Mouse (Mus musculus) intestine, embryonic 16.5 days (tissue): ENCODE results near the gene Lrrc43. TPM values are rescaled to one million over a fixed set of nuclear protein-coding genes. Genes with fewer than 3 reads are reported as not detected.

Experiments
- ATAC-seq: fragments of 200-750 bp; cut with Nextera tagmentation; 2 replicates; pipeline ENCODE4 v1.8.0; 2017; ENCODE audit warnings: moderate TSS enrichment, moderate library complexity
- H3K27ac ChIP-seq: fragments of 300-500 bp; sonication (generic); 2 replicates; pipeline ENCODE4 v1.5.1; 2014; ENCODE audit warnings: mild to moderate bottlenecking, low read length
- H3K27me3 ChIP-seq: fragments of 300-500 bp; sonication (generic); replicated peaks from 2 replicates; pipeline ENCODE4 v1.6.1; 2014; ENCODE audit warnings: low read length, control low read depth, mixed read lengths; ENCODE audit not compliant: control insufficient read depth, insufficient read depth
- H3K36me3 ChIP-seq: fragments of 300-500 bp; sonication (generic); 2 replicates; pipeline ENCODE4 v1.6.1; 2014; ENCODE audit warnings: low read length, control low read depth; ENCODE audit not compliant: control insufficient read depth, insufficient read depth
- H3K4me1 ChIP-seq: fragments of 300-500 bp; sonication (generic); 2 replicates; pipeline ENCODE4 v1.6.1; 2014; ENCODE audit warnings: low read length, control low read depth, mixed read lengths; ENCODE audit not compliant: control insufficient read depth, insufficient read depth
- H3K4me2 ChIP-seq: fragments of 300-500 bp; sonication (generic); 2 replicates; pipeline ENCODE4 v1.6.1; 2014; ENCODE audit warnings: low read depth, low read length, control low read depth
- H3K4me3 ChIP-seq: fragments of 300-500 bp; sonication (generic); 2 replicates; pipeline ENCODE4 v1.5.1; 2014; ENCODE audit warnings: mild to moderate bottlenecking, low read length
- H3K9ac ChIP-seq: fragments of 300-500 bp; sonication (generic); 2 replicates; pipeline ENCODE4 v1.6.1; 2014; ENCODE audit warnings: low read depth, low read length
- H3K9me3 ChIP-seq: fragments of 300-500 bp; sonication (generic); 2 replicates; pipeline ENCODE4 v1.6.1; 2016; ENCODE audit warnings: low read length, control low read depth; ENCODE audit not compliant: control insufficient read depth
- WGBS: fragments of 180-500 bp; shearing (Covaris S2); extraction: QIAGEN DNeasy Blood & Tissue Kit; methylation state at CpG from one replicate; pipeline ENCODE4 v1.1.7; 2014; 5-methylcytosine and 5-hydroxymethylcytosine counted together
- polyA plus RNA-seq: library from polyadenylated mRNA; unstranded; fragments of >200 nt; fragmentation: Nextera tagmentation; extraction: Ambion mirVana; gene quantifications from 2 replicates; pipeline ENCODE4 v1.2.1, GENCODE M21; 2015

Lrrc43 gene
- polyA plus RNA-seq = not detected in 2 replicates

DNA sequence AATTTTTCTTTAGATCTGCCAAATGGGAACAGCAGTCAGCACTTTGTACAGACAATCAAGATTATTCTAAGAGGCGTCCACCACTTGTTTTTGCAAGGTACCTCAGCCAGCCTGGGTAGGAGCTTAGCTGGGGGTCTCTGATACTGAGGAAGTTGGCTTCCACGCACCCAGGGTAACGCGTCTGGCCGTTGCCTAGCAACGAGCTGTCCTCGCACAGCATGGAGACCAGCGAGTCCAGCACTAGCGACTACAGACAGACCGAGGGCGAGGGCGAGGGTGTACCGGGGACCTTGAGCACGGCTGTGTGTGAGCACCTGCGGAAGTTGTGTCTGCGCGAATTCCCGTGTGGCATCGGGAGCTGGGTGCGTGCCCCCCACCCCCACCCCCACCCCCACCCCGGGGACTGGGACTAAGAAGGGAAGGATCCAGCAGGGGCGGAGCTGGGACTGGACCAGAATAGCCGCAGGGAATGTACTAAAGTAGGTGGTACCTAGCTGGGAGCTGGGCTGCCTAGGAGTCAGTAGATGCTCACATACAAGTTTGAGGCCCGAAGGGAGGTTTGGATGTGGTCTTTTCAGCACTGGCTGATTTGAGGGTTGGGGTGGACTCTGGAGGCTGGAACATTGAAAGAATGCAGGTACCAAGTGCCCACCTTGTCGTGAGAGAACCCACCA, at the start of gene Lrrc43, which contains the start of gene Il31:
Gene Lrrc43 (plus strand): TSS at position 194 of the 674 bp plus-strand sequence.
Gene Il31 (minus strand): TSS at position 378 of the 674 bp plus-strand sequence.
- ATAC-seq = 0 out of 2 replicates have a peak, but pooled peaks have one; percentile 26
- Histone ChIP-seq H3K4me3 (no peak within 1 kb of the TSS), H3K27ac (no peak within 1 kb of the TSS), H3K9me3 (no peaks in the 10 kb centered on the region), H3K4me2 (peak within 1 kb of the TSS; percentile 41), H3K36me3 (no peaks in the 10 kb centered on the region), H3K9ac (no peak within 1 kb of the TSS), H3K27me3 (no peaks in the 10 kb centered on the region; the same call in 1 of the 2 replicates), H3K4me1 (peaks cover 3% of the 10 kb centered on the region)
- WGBS = 9% methylated on average over 25 of the region's 25 CpGs

DNA sequence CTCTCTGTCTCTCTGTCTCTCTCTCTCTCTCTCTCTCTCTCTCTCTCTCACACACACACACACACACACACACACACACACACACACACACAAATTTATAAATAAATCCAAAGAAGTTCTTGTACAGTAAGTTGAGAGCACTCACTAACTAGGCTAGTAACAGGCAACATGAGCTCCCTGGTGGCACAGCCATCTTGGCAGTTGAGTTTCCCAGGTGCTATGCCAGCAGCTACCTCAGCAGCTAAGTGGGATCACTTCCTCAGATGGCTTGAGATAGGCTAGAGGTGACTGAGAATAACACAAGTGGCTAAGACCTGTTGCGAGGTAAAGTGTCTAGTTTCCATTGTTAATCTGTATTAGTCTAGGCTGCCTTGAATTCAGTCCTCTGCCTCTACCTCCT, 49.8 kb upstream of the Lrrc43 start:
- no peaks in the 10 kb centered on the region for H3K9me3 ChIP-seq
- H3K9ac ChIP-seq = no peak overlapping the region
- H3K27me3 ChIP-seq = no peaks in the 10 kb centered on the region
- no peak for ATAC-seq
- H3K4me2 ChIP-seq = no peak overlapping the region
- 91% methylated on average over 1 of the region's 1 CpGs for WGBS
- H3K27ac ChIP-seq = no peak overlapping the region
- H3K4me1 ChIP-seq = no peaks in the 10 kb centered on the region
- H3K36me3 ChIP-seq = peaks cover 6% of the 10 kb centered on the region; the same call in 1 of the 2 replicates
- H3K4me3 ChIP-seq = no peak overlapping the region

DNA sequence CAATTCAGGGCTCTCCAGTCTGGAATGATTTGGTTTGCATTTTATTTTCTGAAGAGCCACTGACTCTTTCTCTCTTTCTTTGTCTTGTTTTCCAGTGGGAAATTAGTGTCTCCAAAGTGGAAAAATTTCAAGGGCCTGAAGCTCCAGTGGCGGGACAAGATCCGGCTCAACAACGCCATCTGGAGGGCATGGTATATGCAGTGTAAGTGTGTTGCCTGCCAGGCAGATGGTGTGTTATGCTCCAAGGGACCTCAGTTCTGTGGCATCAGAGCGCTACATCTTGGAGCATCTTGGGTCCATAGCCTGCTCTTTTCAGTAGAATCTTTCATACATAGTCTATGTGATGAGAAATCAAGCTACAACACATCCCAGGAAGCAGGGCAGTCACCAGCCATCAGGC, 49.2 kb upstream of the Lrrc43 start:
- H3K27ac ChIP-seq = no peak overlapping the region
- H3K4me2 ChIP-seq = no peak overlapping the region
- WGBS = 82% methylated on average over 4 of the region's 4 CpGs
- no peak overlapping the region for H3K4me3 ChIP-seq
- H3K27me3 ChIP-seq = no peaks in the 10 kb centered on the region
- ATAC-seq = no peak
- no peak overlapping the region for H3K9ac ChIP-seq
- H3K4me1 ChIP-seq = no peaks in the 10 kb centered on the region
- peaks cover 6% of the 10 kb centered on the region; the same call in 1 of the 2 replicates for H3K36me3 ChIP-seq
- no peaks in the 10 kb centered on the region for H3K9me3 ChIP-seq

DNA sequence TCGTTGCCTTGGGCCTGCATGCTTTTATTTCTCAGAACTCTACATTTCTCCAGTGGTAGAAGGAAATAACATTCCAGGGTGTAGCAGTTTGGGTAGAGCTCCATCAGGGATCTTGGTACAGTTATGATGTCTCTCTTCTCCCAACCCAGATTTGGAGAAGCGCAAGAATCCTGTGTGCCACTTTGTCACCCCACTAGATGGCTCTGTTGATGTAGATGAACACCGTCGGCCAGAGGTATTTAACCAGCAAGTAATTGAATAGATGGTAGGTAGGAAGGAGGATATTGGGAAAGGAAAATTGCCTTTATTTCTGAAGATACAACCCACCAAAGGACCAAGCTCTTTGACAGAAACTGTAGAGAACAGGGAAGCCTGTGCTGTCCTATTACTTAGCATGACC, 48.4 kb upstream of the Lrrc43 start:
- Histone ChIP-seq H3K36me3 (peaks cover 10% of the 10 kb centered on the region), H3K9me3 (no peaks in the 10 kb centered on the region), H3K9ac (no peak overlapping the region), H3K4me1 (no peaks in the 10 kb centered on the region), H3K27ac (no peak overlapping the region), H3K4me2 (no peak overlapping the region), H3K4me3 (no peak overlapping the region), H3K27me3 (no peaks in the 10 kb centered on the region)
- ATAC-seq = no peak
- 70% methylated on average over 4 of the region's 4 CpGs for WGBS

DNA sequence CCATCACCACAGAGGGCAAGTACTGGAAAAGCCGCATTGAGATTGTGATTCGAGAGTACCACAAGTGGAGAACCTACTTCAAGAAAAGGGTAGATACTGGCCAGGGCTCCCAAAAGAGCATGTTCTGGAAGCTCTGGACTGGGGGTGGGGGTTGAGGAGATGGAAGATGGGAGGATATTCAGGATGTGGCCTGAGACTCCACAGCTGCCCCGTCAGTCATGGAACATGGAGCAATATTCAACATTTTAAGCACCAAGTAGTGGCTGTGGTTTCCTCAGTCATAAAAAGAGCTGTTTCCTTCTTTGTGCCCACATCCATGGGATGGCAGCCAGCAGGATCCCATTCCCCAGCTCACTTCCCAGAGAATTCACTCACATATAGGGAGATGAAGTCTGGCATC, 46.8 kb upstream of the Lrrc43 start:
- Histone ChIP-seq H3K36me3 (peaks cover 18% of the 10 kb centered on the region), H3K4me1 (no peaks in the 10 kb centered on the region), H3K4me2 (no peak overlapping the region), H3K4me3 (no peak overlapping the region), H3K27ac (no peak overlapping the region), H3K9ac (no peak overlapping the region), H3K9me3 (no peaks in the 10 kb centered on the region), H3K27me3 (no peaks in the 10 kb centered on the region)
- 97% methylated on average over 3 of the region's 3 CpGs for WGBS
- no peak for ATAC-seq

DNA sequence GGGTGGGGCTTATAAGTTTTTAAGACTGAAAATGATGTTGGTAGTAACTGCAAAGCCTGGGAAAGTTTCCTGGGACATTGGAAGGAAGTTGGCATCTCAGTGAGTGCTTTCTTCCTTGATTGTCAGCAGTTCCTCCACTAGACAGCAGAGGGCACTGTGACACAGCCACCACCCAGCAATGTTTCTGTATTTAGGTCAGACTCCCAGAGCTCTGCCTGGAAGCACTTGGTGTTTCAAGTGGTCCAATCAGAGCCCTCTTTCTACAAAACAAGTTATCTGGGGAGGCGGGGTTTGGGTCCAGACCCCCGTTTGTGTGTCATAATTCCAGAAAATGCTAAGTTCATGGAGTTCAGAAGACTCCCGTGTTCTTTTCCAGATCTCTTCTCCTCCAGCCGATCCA, 45.0 kb upstream of the Lrrc43 start:
- ATAC-seq = no peak
- Histone ChIP-seq H3K27ac (no peak overlapping the region), H3K9ac (no peak overlapping the region), H3K4me3 (no peak overlapping the region), H3K4me2 (no peak overlapping the region), H3K36me3 (peaks cover 26% of the 10 kb centered on the region), H3K4me1 (no peaks in the 10 kb centered on the region), H3K27me3 (no peaks in the 10 kb centered on the region), H3K9me3 (no peaks in the 10 kb centered on the region)
- 44% methylated on average over 4 of the region's 4 CpGs for WGBS

DNA sequence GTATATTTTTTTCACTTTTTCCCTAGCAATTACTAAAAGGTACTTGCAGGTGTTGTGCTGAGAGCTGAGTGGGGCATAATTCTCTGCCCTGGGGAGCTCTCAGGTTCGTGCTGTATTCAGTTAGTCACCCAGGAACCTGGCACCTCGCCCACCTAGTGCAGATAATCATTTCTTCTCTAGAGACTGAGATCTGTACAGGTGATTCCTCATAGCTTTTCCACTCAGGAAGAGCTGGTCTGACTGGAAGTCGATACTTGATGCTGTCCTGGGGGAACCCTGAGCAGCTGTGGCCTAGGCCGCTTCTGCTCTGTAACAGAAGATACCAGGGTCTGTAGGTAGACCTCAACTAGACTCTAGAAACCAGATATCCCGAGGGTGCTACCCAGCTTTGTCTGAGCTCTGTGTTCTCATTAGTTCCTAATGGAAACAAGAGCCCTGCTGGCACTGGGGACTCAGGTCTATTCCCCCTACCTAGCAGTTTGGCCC, 44.2 kb upstream of the Lrrc43 start:
- WGBS = 86% methylated on average over 5 of the region's 5 CpGs
- Histone ChIP-seq H3K9me3 (no peaks in the 10 kb centered on the region), H3K4me1 (no peaks in the 10 kb centered on the region), H3K27me3 (no peaks in the 10 kb centered on the region), H3K27ac (no peak overlapping the region), H3K9ac (no peak overlapping the region), H3K36me3 (peaks cover 26% of the 10 kb centered on the region), H3K4me2 (no peak overlapping the region), H3K4me3 (no peak overlapping the region)
- no peak for ATAC-seq

DNA sequence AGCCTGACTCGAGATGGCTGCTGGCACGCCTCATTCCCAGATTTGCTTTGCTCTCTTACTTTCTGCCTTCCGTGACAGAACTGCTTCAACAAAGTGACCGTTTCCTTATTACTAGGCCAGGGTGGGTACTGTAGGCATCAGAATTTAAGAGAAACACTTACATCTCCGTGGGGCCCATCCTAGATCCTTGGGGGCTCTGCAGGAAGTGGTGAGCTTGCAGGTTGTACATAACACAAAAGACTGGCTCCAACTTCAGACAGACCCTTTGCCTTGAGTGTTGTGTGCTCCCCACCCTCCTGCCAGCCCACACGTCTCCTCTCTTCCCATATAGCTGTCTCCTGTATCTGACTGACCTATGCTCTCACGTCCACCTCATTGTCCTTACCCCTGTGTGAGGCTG, 37.2 kb upstream of the Lrrc43 start:
- Histone ChIP-seq H3K9me3 (no peaks in the 10 kb centered on the region), H3K27me3 (no peaks in the 10 kb centered on the region), H3K4me3 (no peak overlapping the region), H3K4me2 (no peak overlapping the region), H3K4me1 (no peaks in the 10 kb centered on the region), H3K36me3 (peaks cover 38% of the 10 kb centered on the region), H3K9ac (no peak overlapping the region), H3K27ac (no peak overlapping the region)
- 88% methylated on average over 7 of the region's 7 CpGs for WGBS
- ATAC-seq = no peak

DNA sequence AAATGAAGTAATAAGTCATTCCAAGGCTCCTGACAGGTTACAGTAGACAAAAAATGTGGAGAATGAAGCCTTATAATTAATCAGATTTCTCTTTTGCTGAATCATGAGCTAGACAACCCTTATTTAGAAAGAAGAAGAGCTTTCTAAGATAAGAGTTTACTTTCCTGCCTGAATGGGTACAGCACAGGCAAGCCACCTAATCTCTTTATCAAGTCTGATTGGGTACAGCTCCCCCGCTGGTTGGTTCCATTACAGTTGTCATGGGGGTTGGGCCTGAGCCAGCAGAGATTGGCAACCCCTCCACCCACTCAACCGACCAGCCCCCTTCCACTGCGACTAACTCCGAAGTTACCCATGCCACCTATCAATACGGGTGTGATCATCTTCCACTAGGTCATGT, 27.7 kb upstream of the Lrrc43 start:
- no peak overlapping the region for H3K9ac ChIP-seq
- no peaks in the 10 kb centered on the region for H3K9me3 ChIP-seq
- no peak overlapping the region for H3K4me2 ChIP-seq
- no peak overlapping the region for H3K27ac ChIP-seq
- no peak overlapping the region for H3K4me3 ChIP-seq
- no peaks in the 10 kb centered on the region for H3K27me3 ChIP-seq
- WGBS = 54% methylated on average over 5 of the region's 5 CpGs
- ATAC-seq = no peak
- no peaks in the 10 kb centered on the region for H3K4me1 ChIP-seq
- no peaks in the 10 kb centered on the region for H3K36me3 ChIP-seq

DNA sequence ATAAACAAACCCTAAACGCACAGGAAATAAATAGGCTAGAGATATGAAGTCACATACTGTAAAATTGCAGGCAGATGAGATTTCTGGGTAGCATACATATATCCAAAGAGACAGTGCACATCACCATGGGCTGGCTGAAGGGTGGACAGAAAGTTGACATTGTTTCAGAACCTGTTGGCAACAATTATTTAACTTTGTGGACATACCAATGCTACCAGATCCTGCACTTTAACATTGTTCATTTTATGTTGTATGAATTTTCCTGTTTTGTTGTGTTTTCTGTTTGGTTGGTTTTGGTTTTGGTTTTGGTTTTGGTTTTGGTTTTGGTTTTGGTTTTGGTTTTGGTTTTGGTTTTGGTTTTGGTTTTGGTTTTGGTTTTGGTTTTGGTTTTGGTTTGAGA, 24.5 kb upstream of the Lrrc43 start:
- no peaks in the 10 kb centered on the region for H3K36me3 ChIP-seq
- H3K4me1 ChIP-seq = no peaks in the 10 kb centered on the region
- H3K4me3 ChIP-seq = no peak overlapping the region
- WGBS = 95% methylated on average over 1 of the region's 1 CpGs
- ATAC-seq = no peak
- no peaks in the 10 kb centered on the region for H3K27me3 ChIP-seq
- no peak overlapping the region for H3K9ac ChIP-seq
- H3K27ac ChIP-seq = no peak overlapping the region
- no peaks in the 10 kb centered on the region for H3K9me3 ChIP-seq
- H3K4me2 ChIP-seq = no peak overlapping the region
